Mouse (Mus musculus): Measurements from ENCODE around the gene Rangap1. TPM values are rescaled to one million over a fixed set of nuclear protein-coding genes. Genes with fewer than 3 reads are reported as not detected.
"Not testable (repeated sequence)": the region's sequence is repeated elsewhere in the genome, so short reads cannot be mapped to it uniquely, and the experiment has no call there.

The Rangap1 gene
- polyA plus RNA-seq, 1 experiment = 29.4 TPM

- DNase-seq (ENCODE audit: low spot score) = not testable (repeated sequence)
Observed at GRCm38 (mm10) chr15:81742368-81742767, 3.0 kb downstream of the Rangap1 start.

DNA sequence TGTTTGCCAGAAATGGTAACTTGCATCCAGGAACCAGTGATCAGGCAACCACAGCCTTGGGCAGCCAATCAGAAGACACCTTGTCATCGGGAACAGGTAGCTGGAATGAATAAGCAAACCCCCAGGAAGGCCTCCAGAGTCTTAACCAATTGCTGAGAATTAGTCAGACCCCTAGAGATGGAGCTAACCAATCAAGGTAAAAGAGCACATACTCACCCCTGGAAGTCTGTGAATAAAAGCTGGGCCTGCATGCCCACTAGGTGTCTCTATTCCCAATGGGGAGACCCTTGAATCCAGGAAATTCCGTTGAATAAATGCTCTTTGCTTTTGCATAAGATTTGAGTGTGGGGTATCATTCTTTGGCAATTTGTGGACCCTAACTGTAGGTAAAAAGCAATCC lies 5.4 kb downstream of the Rangap1 start:
- no peak for DNase-seq (ENCODE audit: low spot score)

- no peak for DNase-seq (ENCODE audit: low spot score)
Observed at GRCm38 (mm10) chr15:81739296-81739695, 6.0 kb downstream of the Rangap1 start.

DNA sequence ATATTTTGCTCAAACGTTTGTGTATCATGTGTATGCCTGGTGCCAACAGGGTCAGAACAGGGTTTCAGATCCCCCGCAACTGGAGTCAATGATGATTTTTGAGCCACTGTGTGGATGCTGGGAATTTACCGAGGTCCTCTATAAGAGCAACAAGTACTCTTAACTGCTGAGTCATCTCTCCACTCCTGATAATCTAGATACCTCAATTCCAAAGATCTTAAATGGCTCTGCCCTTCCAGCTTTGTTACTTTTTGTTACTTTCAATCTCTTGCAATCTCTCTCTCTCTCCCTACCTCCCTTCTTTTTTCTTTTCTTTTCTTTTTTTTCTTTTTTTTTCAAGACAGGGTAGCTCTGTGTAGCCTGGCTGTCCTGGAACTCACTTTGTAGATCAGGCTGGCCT lies 10.3 kb downstream of the Rangap1 start:
- DNase-seq (ENCODE audit: low spot score) = no peak

DNA sequence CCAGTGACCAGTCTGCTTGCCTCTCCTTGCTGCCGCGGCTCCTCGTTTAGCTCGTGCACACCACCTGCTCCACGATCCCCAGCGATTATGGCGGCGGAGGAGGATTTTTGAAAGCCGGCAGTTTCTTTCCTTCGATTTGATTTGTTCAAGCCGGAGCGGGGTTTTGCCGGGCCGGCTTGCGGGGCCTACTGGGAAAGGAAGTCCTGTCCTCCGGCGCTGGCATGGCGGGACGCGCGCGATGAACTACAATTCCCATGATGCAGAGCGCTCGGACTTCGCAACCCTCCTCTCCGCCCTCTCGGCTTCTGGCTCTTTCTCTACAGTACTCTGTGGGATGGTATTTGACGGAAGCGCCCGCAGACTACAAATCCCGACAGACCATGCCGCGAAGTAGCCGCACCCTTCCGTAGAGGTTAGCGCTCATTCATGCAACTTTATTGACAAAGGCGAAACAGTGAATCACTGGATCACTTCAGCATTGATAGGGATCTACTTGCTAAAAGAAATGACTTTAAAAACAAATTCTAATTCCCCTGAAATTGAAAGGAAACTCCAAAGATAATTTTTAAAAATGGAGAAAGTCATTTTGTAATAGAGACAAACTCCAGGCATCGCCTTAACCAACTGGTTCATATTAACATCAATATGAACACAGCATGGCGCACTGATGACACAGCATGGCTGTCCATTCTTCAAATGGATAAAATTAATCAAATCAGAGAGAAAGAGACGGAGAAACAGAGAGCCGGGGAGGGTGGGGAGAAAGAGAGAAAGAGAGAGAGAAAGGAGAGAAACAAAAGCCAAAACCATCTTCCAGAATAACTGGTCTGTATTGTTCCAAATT lies 15.3 kb downstream of the Rangap1 start:
- peak; percentile 78 for DNase-seq (ENCODE audit: low spot score)

- no peak for DNase-seq (ENCODE audit: low spot score)
Observed at GRCm38 (mm10) chr15:81729241-81729791, 16.0 kb downstream of the Rangap1 start.

DNA sequence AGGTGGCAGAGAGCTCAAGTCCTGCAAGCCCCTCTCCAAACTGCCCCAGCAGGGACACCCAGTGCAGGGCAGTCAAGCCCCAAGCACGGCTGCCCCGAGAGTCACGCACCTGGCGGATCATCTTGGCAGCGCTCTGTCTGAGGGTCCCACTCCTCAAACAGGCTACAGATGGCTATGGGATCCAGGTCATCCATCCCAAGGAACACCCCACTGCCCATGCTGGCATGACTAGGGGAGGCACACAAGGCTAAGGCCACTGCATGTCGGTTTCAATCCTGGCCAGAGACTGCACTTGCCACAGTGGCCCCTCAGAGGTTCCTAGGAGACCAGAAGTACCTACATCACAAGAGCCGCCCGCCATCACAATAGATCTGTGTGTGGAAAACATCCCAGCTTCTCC lies 19.4 kb downstream of the Rangap1 start:
- no peak for DNase-seq (ENCODE audit: low spot score)

- DNase-seq (ENCODE audit: low spot score) = no peak
Observed at GRCm38 (mm10) chr15:81723653-81724052, 21.7 kb downstream of the Rangap1 start.

- DNase-seq (ENCODE audit: low spot score) = no peak
Observed at GRCm38 (mm10) chr15:81722361-81722760, 23.0 kb downstream of the Rangap1 start.

DNA sequence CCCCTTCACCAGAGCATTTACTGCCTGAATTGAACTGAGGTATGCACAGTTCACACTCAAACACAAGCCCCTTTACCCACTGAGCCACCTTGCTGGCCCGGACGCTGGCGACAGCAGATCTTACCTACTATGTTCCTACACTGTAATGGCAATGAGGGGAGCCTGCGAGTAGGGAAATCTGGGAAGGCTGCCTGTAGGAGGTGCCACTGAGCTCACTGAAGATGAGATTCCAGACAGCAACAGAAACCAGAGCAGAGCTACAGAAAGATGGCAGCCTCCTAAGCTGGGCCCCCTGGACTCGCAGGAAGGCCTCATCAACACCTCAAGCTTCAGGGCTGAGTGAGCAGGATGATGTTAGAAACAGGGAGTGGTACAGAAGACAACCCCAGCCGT lies 26.2 kb downstream of the Rangap1 start:
- no peak for DNase-seq (ENCODE audit: low spot score)

GRCm38 (mm10) chr15:81718336-81719138 lies 26.8 kb downstream of the Rangap1 start:
- no peak for DNase-seq (ENCODE audit: low spot score)

DNA sequence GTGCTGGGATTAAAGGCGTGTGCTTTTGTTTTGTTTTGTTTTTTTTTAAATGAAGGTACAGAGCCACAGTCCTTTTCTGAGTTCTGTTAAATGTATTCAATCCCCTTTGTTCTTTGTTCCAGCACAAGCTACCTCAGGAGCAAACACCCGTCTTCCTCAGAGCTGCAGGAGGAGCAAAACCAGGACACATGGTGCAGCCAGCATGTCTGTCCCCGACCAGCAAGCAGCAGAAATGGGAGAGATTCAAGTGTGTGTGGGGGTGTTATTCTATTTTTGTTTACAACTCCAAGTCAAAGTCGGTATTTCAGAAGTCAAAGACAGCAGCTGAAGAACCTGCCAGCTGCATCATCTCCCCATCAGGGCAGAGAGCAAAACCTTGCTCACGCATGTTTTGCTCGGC lies 31.6 kb downstream of the Rangap1 start:
- no peak for DNase-seq (ENCODE audit: low spot score)

GRCm38 (mm10) chr15:81710801-81711200 lies 34.5 kb downstream of the Rangap1 start:
- no peak for DNase-seq (ENCODE audit: low spot score)

DNA sequence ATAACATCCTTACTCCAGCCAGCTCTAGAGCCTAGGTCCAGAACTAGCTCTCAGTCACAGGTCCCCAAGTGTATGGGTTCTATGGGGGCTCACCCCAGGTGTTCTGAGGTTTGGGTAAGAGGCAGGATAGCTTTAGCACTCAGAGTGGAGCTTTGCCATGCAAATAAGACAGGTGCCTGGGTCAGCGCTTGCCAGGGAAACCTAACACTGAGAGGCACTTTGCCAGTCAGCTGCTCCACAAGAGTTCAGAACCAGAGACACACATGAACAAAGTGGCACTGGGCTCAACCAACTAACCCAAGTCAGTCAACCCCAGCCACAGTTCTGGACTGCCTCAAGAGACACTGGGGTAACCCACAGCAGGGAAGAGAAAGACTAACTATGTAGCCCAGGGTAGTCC lies 35.6 kb downstream of the Rangap1 start:
- DNase-seq (ENCODE audit: low spot score) = no peak

DNA sequence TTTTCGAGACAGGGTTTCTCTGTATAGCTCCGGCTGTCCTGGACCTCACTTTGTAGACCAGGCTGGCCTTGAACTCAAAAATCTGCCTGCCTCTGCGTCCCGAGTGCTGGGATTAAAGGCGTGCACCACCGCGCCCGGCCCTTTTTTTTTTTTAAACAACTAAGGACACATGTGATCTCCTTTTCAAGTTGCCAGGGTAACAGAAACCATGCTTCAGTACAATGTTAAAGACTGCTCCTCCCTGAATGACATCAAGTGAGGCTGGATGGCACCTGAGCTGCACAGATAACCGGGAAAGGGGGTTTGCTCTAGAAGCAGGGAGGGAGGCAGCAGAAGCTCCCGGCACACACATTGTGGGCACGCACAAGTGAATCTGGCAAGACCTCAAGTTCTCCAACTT lies 36.3 kb downstream of the Rangap1 start:
- no peak for DNase-seq (ENCODE audit: low spot score)

- DNase-seq (ENCODE audit: low spot score) = no peak
Observed at GRCm38 (mm10) chr15:81703094-81703489, 42.2 kb downstream of the Rangap1 start.

DNA sequence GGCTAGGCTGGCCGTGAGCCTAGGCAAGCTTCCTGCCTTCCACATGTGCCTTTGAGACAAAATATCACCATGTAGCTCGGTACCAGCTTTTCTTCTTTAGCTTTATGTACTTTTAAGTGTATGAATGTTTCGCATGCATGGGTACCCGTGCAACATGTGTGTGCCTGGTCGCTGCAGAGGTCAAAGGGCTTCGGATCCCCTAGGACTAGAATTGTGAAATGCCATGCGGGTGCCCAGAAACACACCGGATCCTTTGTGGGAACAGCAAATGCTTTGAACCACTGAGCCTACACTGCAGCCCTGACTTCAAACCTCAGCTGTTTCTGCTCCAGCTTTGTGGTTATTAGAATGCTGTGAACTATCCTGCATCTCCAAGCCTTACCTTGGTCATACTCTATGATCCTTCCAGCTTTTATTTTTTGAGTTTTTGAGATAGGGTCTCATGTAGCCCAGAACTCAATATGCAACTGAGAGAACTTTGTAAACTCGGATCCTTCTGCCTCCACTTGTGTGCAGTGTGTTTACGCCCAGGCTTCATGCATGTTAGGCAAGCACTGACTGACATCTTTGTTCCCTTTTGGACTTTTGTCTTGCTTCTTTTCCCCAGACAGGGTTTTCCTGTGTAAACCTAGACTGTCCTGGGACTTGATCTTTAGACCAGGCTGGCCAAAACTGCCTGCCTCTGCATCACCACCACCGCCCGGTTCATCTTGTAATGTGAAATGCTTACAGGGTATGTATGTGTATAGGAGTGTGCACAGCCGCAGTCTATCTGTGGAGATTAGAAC lies 42.8 kb downstream of the Rangap1 start:
- DNase-seq (ENCODE audit: low spot score) = no peak

- DNase-seq (ENCODE audit: low spot score) = not testable (repeated sequence)
Observed at GRCm38 (mm10) chr15:81701350-81701749, 44.0 kb downstream of the Rangap1 start.

DNA sequence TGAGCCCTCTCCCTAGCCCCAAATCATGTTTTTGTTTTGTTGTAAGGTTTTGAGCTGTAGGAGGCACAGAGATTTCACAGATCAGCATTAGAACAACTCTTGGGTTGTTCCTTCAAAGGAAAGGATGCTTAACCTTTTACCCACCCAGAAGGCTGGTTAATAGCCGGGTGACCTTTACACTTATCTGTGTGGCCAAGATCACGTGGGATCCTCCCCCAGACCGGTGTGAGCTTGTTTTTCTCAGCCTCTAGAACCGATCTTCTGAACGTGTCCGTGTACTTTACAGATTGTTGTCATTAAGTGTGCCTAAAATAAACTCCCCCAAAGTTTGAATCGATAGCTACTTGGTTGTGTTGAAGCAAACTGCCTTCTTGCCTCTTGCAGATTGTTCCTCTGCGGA lies 44.7 kb downstream of the Rangap1 start:
- DNase-seq (ENCODE audit: low spot score) = no peak

- DNase-seq (ENCODE audit: low spot score) = no peak
Observed at GRCm38 (mm10) chr15:81700161-81700560, 45.2 kb downstream of the Rangap1 start.

DNA sequence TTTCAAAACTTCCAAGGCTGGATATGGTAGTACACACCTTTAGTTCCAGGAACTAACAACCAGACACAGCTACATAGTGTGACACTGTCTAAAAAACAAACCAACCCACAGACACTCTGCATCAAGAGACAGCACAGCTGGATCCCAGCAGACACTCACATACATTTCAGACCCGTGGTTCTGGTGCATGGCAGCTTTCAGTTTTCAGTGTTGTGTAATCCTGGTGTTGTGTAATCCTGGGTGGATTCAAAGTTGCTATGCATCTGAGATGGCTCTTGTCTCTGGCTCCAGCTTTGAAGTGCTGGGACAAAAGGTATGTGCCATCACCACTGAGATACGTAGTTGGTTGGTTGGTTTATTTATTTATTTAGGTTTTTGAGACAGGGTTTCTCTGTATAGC lies 46.8 kb downstream of the Rangap1 start:
- DNase-seq (ENCODE audit: low spot score) = no peak

GRCm38 (mm10) chr15:81697847-81698246 lies 47.5 kb downstream of the Rangap1 start:
- DNase-seq (ENCODE audit: low spot score) = no peak

Measured in urinary bladder, adult 2 months (tissue).